Mouse (Mus musculus): ENCODE measurements around the gene Plvap.

DNA sequence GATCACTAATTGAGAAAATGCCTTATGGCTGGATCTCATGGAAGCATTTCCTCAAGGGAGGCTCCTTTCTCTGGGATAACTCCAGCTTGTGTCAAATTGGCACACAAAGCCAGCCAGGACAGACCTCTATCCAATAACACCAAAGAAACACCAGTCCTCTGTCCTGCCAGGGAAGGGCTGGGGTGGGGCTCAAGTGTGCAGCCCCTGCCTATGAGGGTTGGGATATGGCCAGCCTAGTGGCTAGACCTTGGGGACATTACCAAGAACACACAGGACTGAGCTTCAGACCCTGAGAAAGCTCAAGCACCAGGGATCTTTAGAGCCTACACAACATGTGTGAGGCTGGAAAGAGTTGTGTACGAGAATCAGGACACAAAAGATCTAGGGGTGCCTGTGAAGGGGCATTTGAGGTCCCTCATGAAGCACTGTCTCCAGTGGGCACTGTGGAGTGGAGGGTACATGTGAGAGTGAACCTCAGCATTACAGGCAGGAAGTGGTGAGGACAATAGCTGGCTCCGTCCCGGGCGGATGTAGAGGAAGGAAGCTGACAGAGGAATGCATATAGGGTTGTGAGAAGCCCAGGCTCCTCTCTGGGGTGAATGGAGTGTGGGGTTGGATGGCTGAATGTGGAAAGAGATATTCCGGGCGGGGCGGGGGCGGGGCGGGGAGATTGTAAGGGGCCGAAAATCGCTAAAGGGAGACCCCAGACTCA, 17.0 kb upstream of the Plvap start:
- TF ChIP-seq CTCF (IDR thresholded peaks at IDR 0.05; ENCODE audit: low read depth, low read length) (no peak), POLR2AphosphoS5 (IDR thresholded peaks at IDR 0.05; ENCODE audit: insufficient replicate concordance, low read depth, low read length) (no peak), GATA1 (IDR thresholded peaks at IDR 0.05; ENCODE audit: borderline replicate concordance, low read length) (no peak), TAL1 (conservative IDR thresholded peaks at IDR 0.05; ENCODE audit: low read depth, low read length) (no peak), GATA2 (IDR thresholded peaks at IDR 0.05; ENCODE audit: borderline replicate concordance, low read depth, low read length) (no peak)

Data from G1E (cell line).